In the genomic region with DNA sequence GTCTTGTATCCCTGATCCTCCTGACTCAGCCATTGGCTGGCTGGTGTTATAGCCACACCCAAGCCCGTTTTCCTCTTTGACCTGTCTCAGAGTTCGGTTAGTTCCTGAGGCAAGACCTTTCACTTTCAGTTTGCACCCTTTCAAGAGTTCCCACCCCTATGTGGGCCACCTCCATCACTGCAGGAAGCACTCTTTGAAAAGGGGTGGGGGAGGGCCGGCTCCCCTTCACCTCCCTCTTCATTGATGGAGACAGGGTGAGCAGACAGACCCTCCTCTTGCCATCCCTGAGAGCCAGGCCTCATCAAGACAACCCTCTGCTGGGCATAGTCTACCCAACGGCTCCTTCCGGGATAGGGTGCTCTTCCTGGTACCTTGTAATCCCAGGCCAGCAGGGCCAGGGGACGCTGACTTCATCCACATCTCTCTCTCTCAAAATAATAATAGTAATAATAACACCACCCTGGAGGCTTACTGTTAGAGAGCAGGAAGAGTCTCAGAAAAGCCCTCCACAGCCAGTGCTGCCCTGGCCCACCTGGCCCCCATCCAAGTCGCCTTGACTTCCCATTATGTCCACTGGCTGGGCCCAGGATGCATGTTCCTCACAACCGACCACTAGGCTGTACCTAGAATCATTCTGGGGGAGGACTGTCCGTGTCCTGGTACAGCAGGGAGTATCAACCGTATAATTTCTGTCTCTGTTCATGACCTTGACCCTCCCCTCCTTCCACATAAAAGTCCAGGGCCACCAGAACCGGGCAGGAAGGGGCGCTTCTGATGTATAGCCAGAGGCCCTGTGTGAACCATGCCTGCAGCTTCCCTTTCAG, we compare ENCODE assay signal across 8 mouse cellular contexts. TPM values are rescaled to one million over a fixed set of nuclear protein-coding genes. Genes with fewer than 3 reads are reported as not detected.
DNase-seq lines count a peak whose midpoint lies in the region; ATAC-seq and TF ChIP-seq lines count a peak whose summit lies in the region.

No protein-coding gene starts in this region.

- H3K27ac ChIP-seq in ES-E14 (ENCODE audit: insufficient read depth, low read depth, low read length, poor library complexity, severe bottlenecking): peak overlapping the region; percentile 64; the same call in 1 of the 2 replicates
- peak overlapping the region; percentile 41; the same call in 1 of the 2 replicates for H3K27ac ChIP-seq in embryonic facial prominence, embryonic 11.5 days (replicated peaks; ENCODE audit: low read depth, low read length)
- H3K27ac ChIP-seq in midbrain, embryonic 10.5 days (replicated peaks): peak overlapping the region; percentile 96

- peak overlapping the region; percentile 88 for H3K9ac ChIP-seq in ES-E14 (ENCODE audit: insufficient read depth, low read depth, low read length, poor library complexity, severe bottlenecking)
- peak overlapping the region; percentile 97 for H3K9ac ChIP-seq in embryonic facial prominence, embryonic 11.5 days (replicated peaks; ENCODE audit: low read length)

- peaks cover 2 to 22% of the 10 kb centered on the region in 2 experiments; a peak in 2 of 4 replicates for H3K4me1 ChIP-seq in ES-E14 (ENCODE audit: control insufficient read depth in 2 of 2, insufficient read depth in 2 of 2, low read length in 2 of 2, poor library complexity in 1 of 2)
- no peaks in the 10 kb centered on the region for H3K4me1 ChIP-seq in embryonic facial prominence, embryonic 11.5 days (ENCODE audit: control insufficient read depth, insufficient read depth, low read length)
- peaks cover 25% of the 10 kb centered on the region for H3K4me1 ChIP-seq in midbrain, embryonic 10.5 days

- no peaks in the 10 kb centered on the region for H3K27me3 ChIP-seq in embryonic facial prominence, embryonic 11.5 days (ENCODE audit: control insufficient read depth, insufficient read depth, low read length)
- no peaks in the 10 kb centered on the region for H3K27me3 ChIP-seq in midbrain, embryonic 10.5 days (ENCODE audit: low read depth, poor library complexity, severe bottlenecking)

- in situ Hi-C loops in ES-E14 (cut with MboI; ENCODE audit: low sequenced_read_pairs in 2 of 2, unreplicated experiment in 2 of 2): no loop called here

- WGBS in embryonic facial prominence, embryonic 11.5 days: 41% methylated on average over 12 of the region's 12 CpGs
- WGBS in midbrain, embryonic 10.5 days: 48% methylated on average over 12 of the region's 12 CpGs

- ATAC-seq in frontal cortex, adult (ENCODE audit: low TSS enrichment): 0 out of 2 replicates have a peak, but pooled peaks have one; percentile 10
- no peak for ATAC-seq in embryonic facial prominence, embryonic 11.5 days (replicated peaks; ENCODE audit: insufficient number of reproducible peaks, low FRiP score, low TSS enrichment, low read depth)

- intact Hi-C loops in heart, postnatal 10 days (cut with DNase I): loop anchor here (5.0 kb wide), 1 partner anchor 95 kb away; a partner anchor contains a TSS

- DNase-seq in frontal cortex, adult 2 months (ENCODE audit: extremely low spot score in 1 of 2, low spot score in 1 of 2): no peak
- no peak for DNase-seq in ES-E14 (ENCODE audit: low read depth, low spot score)
- DNase-seq in embryonic facial prominence, embryonic 11.5 days (ENCODE audit: low spot score): no peak
- peak; percentile 57 to 64 for DNase-seq in heart, postnatal 10 days
- peak; percentile 61 to 68 for DNase-seq in kidney, postnatal 36 days
- no peak for DNase-seq in midbrain, embryonic 10.5 days (ENCODE audit: low spot score)
- DNase-seq in thymus, postnatal 0 days (ENCODE audit: low spot score): peak; percentile 83

- peaks cover 14% of the 10 kb centered on the region; the same call in 1 of the 2 replicates for H3K36me3 ChIP-seq in ES-E14 (ENCODE audit: control insufficient read depth, insufficient read depth, low read length, poor library complexity, severe bottlenecking)
- H3K36me3 ChIP-seq in embryonic facial prominence, embryonic 11.5 days (replicated peaks; ENCODE audit: control insufficient read depth, insufficient read depth, low read depth, low read length): no peaks in the 10 kb centered on the region; the same call in 1 of the 2 replicates
- H3K36me3 ChIP-seq in midbrain, embryonic 10.5 days: peaks cover 36% of the 10 kb centered on the region

- peak overlapping the region; percentile 79 to 88 for H3K4me3 ChIP-seq in ES-E14 (ENCODE audit: insufficient read depth in 1 of 2, low read depth in 1 of 2, low read length in 2 of 2, poor library complexity in 1 of 2, severe bottlenecking in 1 of 2)
- H3K4me3 ChIP-seq in embryonic facial prominence, embryonic 11.5 days (ENCODE audit: low read depth, low read length): peak overlapping the region; percentile 68
- peak overlapping the region; percentile 84 for H3K4me3 ChIP-seq in midbrain, embryonic 10.5 days

- H3K9me3 ChIP-seq in ES-E14 (ENCODE audit: control insufficient read depth, insufficient read depth, low read depth, low read length): no peaks in the 10 kb centered on the region
- H3K9me3 ChIP-seq in embryonic facial prominence, embryonic 11.5 days (replicated peaks; ENCODE audit: control insufficient read depth, low read length): no peaks in the 10 kb centered on the region
- H3K9me3 ChIP-seq in midbrain, embryonic 10.5 days (replicated peaks): no peaks in the 10 kb centered on the region

- H3K4me2 ChIP-seq in embryonic facial prominence, embryonic 11.5 days (ENCODE audit: low read depth, low read length): peak overlapping the region; percentile 83

TF ChIP-seq in ES-E14, 5 proteins besides CTCF, POLR2A, EP300 and RAD21:
- TF ChIP-seq ZNF384 (IDR thresholded peaks at IDR 0.05; ENCODE audit: low read depth, low read length): no peak

RNA-seq across cellular contexts. Expression of a gene that starts 1.1 kb away (rescaled TPM):
- polyA plus RNA-seq in frontal cortex, adult 2 months (2012; rRNA removed): 17.9 and 19.4 TPM in 2 replicates
- 36.4 and 53.2 TPM in 2 replicates for total RNA-seq in ES-E14 (2012; rRNA removed)
- polyA plus RNA-seq in embryonic facial prominence, embryonic 11.5 days (2014; fragmentation: Nextera tagmentation; extraction: Ambion mirVana): 12.9 and 14.3 TPM in 2 replicates
- 10 to 100 TPM; 40.4 to 43.2 TPM for total RNA-seq in heart, postnatal 10 days (2021)
- 2.8 and 3.4 TPM in 2 replicates for polyA plus RNA-seq in midbrain, embryonic 10.5 days (2016; fragmentation: Nextera tagmentation; extraction: Ambion mirVana)
- polyA plus RNA-seq in thymus, postnatal 0 days (2015; fragmentation: Nextera tagmentation; extraction: Ambion mirVana): 5.8 and 6.9 TPM in 2 replicates

RNA-seq across cellular contexts. Expression of a gene that starts 29.4 kb away (rescaled TPM):
- polyA plus RNA-seq in frontal cortex, adult 2 months (2012; rRNA removed): 3.8 and 4.2 TPM in 2 replicates
- 44.1 and 74.5 TPM in 2 replicates for total RNA-seq in ES-E14 (2012; rRNA removed)
- polyA plus RNA-seq in embryonic facial prominence, embryonic 11.5 days (2014; fragmentation: Nextera tagmentation; extraction: Ambion mirVana): 1.5 and 1.7 TPM in 2 replicates
- total RNA-seq in heart, postnatal 10 days (2021): 1 to 10 TPM; 8.0 to 9.0 TPM
- polyA plus RNA-seq in midbrain, embryonic 10.5 days (2016; fragmentation: Nextera tagmentation; extraction: Ambion mirVana): 1.0 and 1.3 TPM in 2 replicates
- 4.5 and 4.9 TPM in 2 replicates for polyA plus RNA-seq in thymus, postnatal 0 days (2015; fragmentation: Nextera tagmentation; extraction: Ambion mirVana)

RNA-seq across cellular contexts. Expression of a gene that starts 54.7 kb away (rescaled TPM):
- polyA plus RNA-seq in frontal cortex, adult 2 months (2012; rRNA removed): 16.7 and 17.4 TPM in 2 replicates
- total RNA-seq in ES-E14 (2012; rRNA removed): 6.7 and 8.2 TPM in 2 replicates
- polyA plus RNA-seq in embryonic facial prominence, embryonic 11.5 days (2014; fragmentation: Nextera tagmentation; extraction: Ambion mirVana): 10.1 and 11.9 TPM in 2 replicates
- total RNA-seq in heart, postnatal 10 days (2021): 1 to 10 TPM; 2.7 to 4.9 TPM
- polyA plus RNA-seq in midbrain, embryonic 10.5 days (2016; fragmentation: Nextera tagmentation; extraction: Ambion mirVana): 18.6 and 18.8 TPM in 2 replicates
- polyA plus RNA-seq in thymus, postnatal 0 days (2015; fragmentation: Nextera tagmentation; extraction: Ambion mirVana): 21.1 and 24.0 TPM in 2 replicates

Comparison
In these comparisons a context has a peak if more than half of its experiments do, and no peak if none do; other contexts are left out.
1. DNase-seq: peak in heart, postnatal 10 days (2 of 2), kidney, postnatal 36 days (2 of 2) and thymus, postnatal 0 days (single experiment); none in frontal cortex, adult 2 months (0 of 2), ES-E14 (single experiment), embryonic facial prominence, embryonic 11.5 days (single experiment) and midbrain, embryonic 10.5 days (single experiment).
2. H3K27ac ChIP-seq: peak in every context shown above with its lines; median percentile 96 in midbrain, embryonic 10.5 days; 64 in ES-E14; 41 in embryonic facial prominence, embryonic 11.5 days.
3. Peak in every context shown above with its lines, with median percentiles within 50 percentile points of each other: H3K4me3 ChIP-seq.